Mouse (Mus musculus): ENCODE measurements around the gene Pear1.

DNA sequence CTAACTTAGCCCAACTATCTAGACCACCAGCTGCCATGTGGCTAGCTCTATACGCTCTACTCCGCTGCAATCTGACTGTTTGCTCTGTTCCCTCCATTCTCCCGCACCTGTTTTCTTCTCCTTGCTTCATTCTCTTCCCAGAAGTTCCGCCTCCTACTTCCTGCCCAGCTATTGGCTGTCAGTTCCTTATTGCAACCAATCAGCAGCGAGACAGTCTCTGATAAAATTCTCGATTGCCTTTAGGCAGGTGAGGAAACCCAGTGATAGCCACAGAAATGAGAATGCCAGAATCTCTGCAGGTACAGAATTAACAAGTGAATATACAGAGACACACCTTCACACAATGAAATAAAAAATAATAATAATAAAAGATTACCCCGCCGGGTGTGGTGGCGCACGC lies 4.9 kb upstream of the Pear1 start:
- TF ChIP-seq CTCF (IDR thresholded peaks at IDR 0.05; ENCODE audit: extremely low read depth, insufficient read depth, low read length): no peak
- no peak for TF ChIP-seq POLR2A (IDR thresholded peaks at IDR 0.05; ENCODE audit: extremely low read depth, insufficient read depth, low read length)
